ENCODE assay signal across 12 mouse cellular contexts in the genomic region with DNA sequence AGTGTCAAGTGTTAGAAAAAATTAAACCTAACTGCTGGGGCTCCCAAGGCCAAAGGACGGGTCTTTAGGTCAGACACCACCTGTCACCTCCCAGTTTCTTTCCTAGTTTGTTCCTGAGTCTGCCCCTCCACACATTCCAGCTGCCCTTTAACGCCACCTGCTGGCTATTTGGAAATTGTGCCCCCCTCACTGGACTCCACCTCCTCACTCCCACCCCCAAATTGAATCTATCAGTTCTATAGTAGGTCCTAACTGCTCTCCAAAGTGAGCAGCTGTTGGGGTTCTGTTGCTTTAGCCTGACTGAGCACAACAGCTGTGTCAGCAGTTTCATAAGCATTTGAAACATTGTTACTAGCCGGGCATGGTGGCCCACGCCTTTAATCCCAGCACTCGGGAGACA.
DNase-seq lines count a peak whose midpoint lies in the region; TF ChIP-seq lines count a peak whose summit lies in the region.
"Had no signal": no experiment of that assay in that cellular context is flagged by ENCODE, and none has a peak within 500 bp of the region (broad histone marks: within the 10 kb centered on the region; RNA-seq: fewer than 3 reads in every experiment).

No protein-coding gene starts in this region.

- H3K4me3 ChIP-seq in lung, adult 2 months (replicated peaks; ENCODE audit: extremely low read depth, low read depth, low read length): no peak overlapping the region
- H3K4me3 ChIP-seq: embryonic facial prominence, embryonic 12.5 days; neural tube, embryonic 12.5 days had no signal

- 0 out of 2 replicates have a peak, but pooled peaks have one; percentile 30 for TF ChIP-seq CTCF in lung, adult 2 months (IDR thresholded peaks at IDR 0.05; ENCODE audit: insufficient read depth, low read length)

- peak; percentile 39 for DNase-seq in gastrocnemius, adult 18-20 months (ENCODE audit: low spot score)
- DNase-seq in gastrocnemius, postnatal 36 days: no peak
- DNase-seq in lung, adult 2 months: no peak
- no peak for DNase-seq in lung, postnatal 4 days
- DNase-seq in WW6 (ENCODE audit: low read depth, low spot score): peak; percentile 48
- peak; percentile 32 for DNase-seq in mesoderm, embryonic 11.5 days (ENCODE audit: low read depth, low spot score)
- no peak for DNase-seq in layer of hippocampus, adult 8-10 months (ENCODE audit: low spot score in 2 of 2)
- DNase-seq in T-cell, adult 2 months (ENCODE audit: low spot score): no peak
- DNase-seq: kidney, adult 9 months; lung, postnatal 10 days had no signal

- 76% methylated on average over 5 of the region's 5 CpGs for WGBS in lung, adult 2 months

- intact Hi-C loops in gastrocnemius, postnatal 36 days (cut with DNase I): no loop called here

- no peak for TF ChIP-seq POLR2A in lung, adult 2 months (IDR thresholded peaks at IDR 0.05; ENCODE audit: borderline replicate concordance, extremely low read depth, low read depth, low read length)

- no peaks in the 10 kb centered on the region for H3K4me1 ChIP-seq in lung, adult 2 months (ENCODE audit: control insufficient read depth, insufficient read depth, low read length)
- H3K4me1 ChIP-seq: embryonic facial prominence, embryonic 12.5 days; neural tube, embryonic 12.5 days had no signal

Comparison
In these comparisons a context has a peak if more than half of its experiments do, and no peak if none do; other contexts are left out.
1. DNase-seq: peak in gastrocnemius, adult 18-20 months (single experiment), WW6 (single experiment) and mesoderm, embryonic 11.5 days (single experiment); none in gastrocnemius, postnatal 36 days (0 of 2), lung, adult 2 months (single experiment), lung, postnatal 4 days (0 of 2), layer of hippocampus, adult 8-10 months (0 of 2) and T-cell, adult 2 months (single experiment).